Mouse (Mus musculus): Measurements from ENCODE around the gene Dnajc4. TPM values are rescaled to one million over a fixed set of nuclear protein-coding genes. Genes with fewer than 3 reads are reported as not detected.

Gene Dnajc4
- polyA plus RNA-seq, 1 experiment from 2014 or later = 18.6 TPM

GRCm38 (mm10) chr19:6954046-6954445 lies 38.3 kb downstream of the Dnajc4 start:
- TF ChIP-seq CTCF (IDR thresholded peaks at IDR 0.05; ENCODE audit: low read depth) = peak; percentile 71
- 45% methylated on average over 9 of the region's 9 CpGs for WGBS
- DNase-seq (peak; percentile 41), ATAC-seq (ENCODE audit: insufficient read depth) (no peak)
- H3K4me2 ChIP-seq = no peak overlapping the region
- H3K9ac ChIP-seq = no peak overlapping the region
- H3K36me3 ChIP-seq (ENCODE audit: insufficient read depth) = peaks cover 57% of the 10 kb centered on the region
- H3K9me3 ChIP-seq (ENCODE audit: low read depth, low read length) = no peaks in the 10 kb centered on the region
- H3K4me1 ChIP-seq (ENCODE audit: insufficient read depth) = peaks cover 17% of the 10 kb centered on the region
- H3K27me3 ChIP-seq (ENCODE audit: insufficient read depth, low read length) = no peaks in the 10 kb centered on the region
- H3K4me3 ChIP-seq (ENCODE audit: low read depth, low read length) = no peak overlapping the region
- H3K27ac ChIP-seq (ENCODE audit: low read depth) = no peak overlapping the region

DNA sequence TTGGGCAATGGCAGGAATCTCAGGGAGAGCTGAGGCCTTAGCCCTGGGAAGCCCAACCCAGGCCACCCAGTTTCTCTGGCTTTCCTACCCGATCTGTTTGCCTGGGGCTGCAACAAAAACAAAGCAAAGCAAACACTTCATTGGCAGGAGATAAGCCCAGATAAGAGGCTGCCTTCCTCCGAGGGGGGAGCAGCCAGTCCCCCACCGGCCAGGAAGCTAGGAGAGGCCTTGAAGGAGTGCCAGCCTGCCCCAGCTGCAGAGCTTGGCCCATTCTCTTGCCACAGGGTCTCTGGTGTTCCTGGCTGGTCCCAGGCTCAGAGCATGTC lies 39.7 kb downstream of the Dnajc4 start:
- TF ChIP-seq CTCF (IDR thresholded peaks at IDR 0.05; ENCODE audit: low read depth) = no peak
- Histone ChIP-seq H3K27ac (ENCODE audit: low read depth) (peak overlapping the region; percentile 99), H3K4me1 (ENCODE audit: insufficient read depth) (peaks cover 17% of the 10 kb centered on the region), H3K9me3 (ENCODE audit: low read depth, low read length) (no peaks in the 10 kb centered on the region), H3K9ac (peak overlapping the region; percentile 73), H3K4me2 (peak overlapping the region; percentile 95), H3K36me3 (ENCODE audit: insufficient read depth) (peaks cover 45% of the 10 kb centered on the region), H3K27me3 (ENCODE audit: insufficient read depth, low read length) (no peaks in the 10 kb centered on the region), H3K4me3 (ENCODE audit: low read depth, low read length) (peak overlapping the region; percentile 55)
- DNase-seq = peak; percentile 58
- WGBS = 5% methylated on average over 3 of the region's 3 CpGs
- ATAC-seq (ENCODE audit: insufficient read depth) = peak; percentile 9; the same call in 1 of the 2 replicates

GRCm38 (mm10) chr19:6951994-6952711 lies 40.2 kb downstream of the Dnajc4 start:
- DNase-seq = peak; percentile 86
- peaks cover 17% of the 10 kb centered on the region for H3K4me1 ChIP-seq (ENCODE audit: insufficient read depth)
- H3K36me3 ChIP-seq (ENCODE audit: insufficient read depth) = peaks cover 40% of the 10 kb centered on the region
- H3K27ac ChIP-seq (ENCODE audit: low read depth) = peak overlapping the region; percentile 99
- peak overlapping the region; percentile 95 for H3K4me2 ChIP-seq
- H3K27me3 ChIP-seq (ENCODE audit: insufficient read depth, low read length) = no peaks in the 10 kb centered on the region
- TF ChIP-seq CTCF (IDR thresholded peaks at IDR 0.05; ENCODE audit: low read depth) = no peak
- ATAC-seq (ENCODE audit: insufficient read depth) = peak; percentile 65
- H3K9ac ChIP-seq = peak overlapping the region; percentile 73
- H3K4me3 ChIP-seq (ENCODE audit: low read depth, low read length) = peak overlapping the region; percentile 55
- H3K9me3 ChIP-seq (ENCODE audit: low read depth, low read length) = no peaks in the 10 kb centered on the region
- 2% methylated on average over 31 of the region's 31 CpGs for WGBS

DNA sequence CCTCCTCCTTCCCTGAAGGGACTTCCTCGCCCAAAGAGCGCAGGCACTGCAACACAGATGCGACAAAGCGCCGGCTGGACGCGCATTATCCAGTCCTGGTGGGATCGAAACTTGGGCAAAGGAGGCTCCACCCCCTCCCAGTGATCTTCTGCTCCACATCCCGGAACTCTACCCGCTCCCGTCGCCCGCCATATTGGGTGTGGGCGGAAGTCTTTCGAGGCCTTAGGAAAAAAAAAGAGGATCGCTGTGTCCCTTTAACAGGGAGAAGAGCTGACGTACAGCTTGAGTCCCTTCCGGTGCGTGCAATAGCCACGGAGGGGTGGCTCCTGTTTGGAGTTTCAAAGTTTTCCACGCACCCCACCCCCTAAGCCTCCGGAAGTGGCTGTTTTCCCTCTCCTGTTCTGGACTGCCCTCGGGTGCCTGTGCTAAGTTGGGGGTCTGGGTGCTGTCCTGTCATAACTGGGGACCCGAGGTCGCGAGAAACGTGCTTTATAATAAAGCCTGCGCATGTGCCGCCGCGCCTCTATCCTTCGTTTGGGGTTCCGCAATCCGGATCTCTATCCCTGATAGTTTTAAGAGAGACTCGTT lies 40.9 kb downstream of the Dnajc4 start:
- peak overlapping the region; percentile 95 for H3K4me2 ChIP-seq
- peak overlapping the region; percentile 55 for H3K4me3 ChIP-seq (ENCODE audit: low read depth, low read length)
- H3K27ac ChIP-seq (ENCODE audit: low read depth) = peak overlapping the region; percentile 99
- H3K9ac ChIP-seq = peak overlapping the region; percentile 73
- H3K4me1 ChIP-seq (ENCODE audit: insufficient read depth) = peaks cover 17% of the 10 kb centered on the region
- peak; percentile 80 for ATAC-seq (ENCODE audit: insufficient read depth)
- WGBS = 1% methylated on average over 35 of the region's 35 CpGs
- no peaks in the 10 kb centered on the region for H3K9me3 ChIP-seq (ENCODE audit: low read depth, low read length)
- H3K36me3 ChIP-seq (ENCODE audit: insufficient read depth) = peaks cover 33% of the 10 kb centered on the region
- no peaks in the 10 kb centered on the region for H3K27me3 ChIP-seq (ENCODE audit: insufficient read depth, low read length)
- DNase-seq = peak; percentile 96
- TF ChIP-seq CTCF (IDR thresholded peaks at IDR 0.05; ENCODE audit: low read depth) = no peak

DNA sequence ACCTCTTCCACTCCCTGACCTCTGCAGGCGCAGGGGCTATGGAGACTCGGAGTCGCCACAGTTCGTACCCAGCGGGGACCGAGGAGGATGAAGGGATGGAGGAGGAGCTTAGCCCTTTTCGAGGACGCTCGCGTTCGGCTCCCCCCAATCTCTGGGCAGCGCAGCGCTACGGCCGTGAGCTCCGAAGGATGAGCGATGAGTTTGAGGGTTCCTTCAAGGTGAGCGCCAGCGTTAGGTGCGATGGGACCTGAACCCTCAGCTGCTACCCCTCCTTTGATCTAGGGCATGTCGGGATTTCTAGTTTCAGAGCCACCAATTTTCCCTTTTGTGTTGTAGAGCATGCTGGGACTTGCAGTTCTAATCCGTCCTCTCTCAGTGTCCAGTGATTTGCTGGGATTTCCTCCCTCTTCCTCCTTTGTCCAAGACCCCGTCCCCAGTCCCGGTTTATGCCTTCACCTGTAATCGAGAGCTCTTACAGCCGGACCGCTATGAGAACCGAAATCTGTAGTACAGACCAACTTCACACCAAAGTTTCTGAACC lies 41.7 kb downstream of the Dnajc4 start:
- peak overlapping the region; percentile 55 for H3K4me3 ChIP-seq (ENCODE audit: low read depth, low read length)

GRCm38 (mm10) chr19:6949951-6950350 lies 42.4 kb downstream of the Dnajc4 start:
- WGBS = 52% methylated on average over 5 of the region's 5 CpGs
- DNase-seq (no peak), ATAC-seq (ENCODE audit: insufficient read depth) (no peak)

More for the DNA sequence above, 41.7 kb downstream of the Dnajc4 start:
- DNase-seq (peak; percentile 79), ATAC-seq (ENCODE audit: insufficient read depth) (peak; percentile 27)
- Histone ChIP-seq H3K36me3 (ENCODE audit: insufficient read depth) (peaks cover 27% of the 10 kb centered on the region), H3K9me3 (ENCODE audit: low read depth, low read length) (no peaks in the 10 kb centered on the region), H3K4me2 (peak overlapping the region; percentile 95), H3K27me3 (ENCODE audit: insufficient read depth, low read length) (no peaks in the 10 kb centered on the region), H3K9ac (peak overlapping the region; percentile 73), H3K4me1 (ENCODE audit: insufficient read depth) (peaks cover 17% of the 10 kb centered on the region), H3K27ac (ENCODE audit: low read depth) (peak overlapping the region; percentile 99)
- WGBS = under 1% methylated on average over 28 of the region's 28 CpGs
- no peak for TF ChIP-seq CTCF (IDR thresholded peaks at IDR 0.05; ENCODE audit: low read depth)

GRCm38 (mm10) chr19:6949532-6949931 lies 42.8 kb downstream of the Dnajc4 start:
- H3K27me3 ChIP-seq (ENCODE audit: insufficient read depth, low read length) = no peaks in the 10 kb centered on the region
- no peak overlapping the region for H3K9ac ChIP-seq
- H3K4me2 ChIP-seq = peak overlapping the region; percentile 95
- H3K9me3 ChIP-seq (ENCODE audit: low read depth, low read length) = no peaks in the 10 kb centered on the region
- ATAC-seq (ENCODE audit: insufficient read depth) = no peak
- DNase-seq = no peak
- peaks cover 17% of the 10 kb centered on the region for H3K4me1 ChIP-seq (ENCODE audit: insufficient read depth)
- peaks cover 19% of the 10 kb centered on the region for H3K36me3 ChIP-seq (ENCODE audit: insufficient read depth)
- no peak overlapping the region for H3K27ac ChIP-seq (ENCODE audit: low read depth)
- peak overlapping the region; percentile 55; the same call in 1 of the 2 replicates for H3K4me3 ChIP-seq (ENCODE audit: low read depth, low read length)
- WGBS = 88% methylated on average over 5 of the region's 5 CpGs
- no peak for TF ChIP-seq CTCF (IDR thresholded peaks at IDR 0.05; ENCODE audit: low read depth)

More at GRCm38 (mm10) chr19:6949951-6950350, 42.4 kb downstream of the Dnajc4 start:
- no peaks in the 10 kb centered on the region for H3K9me3 ChIP-seq (ENCODE audit: low read depth, low read length)
- H3K36me3 ChIP-seq (ENCODE audit: insufficient read depth) = peaks cover 21% of the 10 kb centered on the region
- no peaks in the 10 kb centered on the region for H3K27me3 ChIP-seq (ENCODE audit: insufficient read depth, low read length)
- peak overlapping the region; percentile 95 for H3K4me2 ChIP-seq
- no peak for TF ChIP-seq CTCF (IDR thresholded peaks at IDR 0.05; ENCODE audit: low read depth)
- H3K27ac ChIP-seq (ENCODE audit: low read depth) = peak overlapping the region; percentile 99
- peak overlapping the region; percentile 73 for H3K9ac ChIP-seq
- H3K4me1 ChIP-seq (ENCODE audit: insufficient read depth) = peaks cover 17% of the 10 kb centered on the region
- peak overlapping the region; percentile 55 for H3K4me3 ChIP-seq (ENCODE audit: low read depth, low read length)
